Mouse (Mus musculus) spleen, adult 2 months (tissue): ENCODE data around the gene Prkca.

ENCODE experiments used
- CTCF ChIP-seq: fragments of 200-500 bp; IDR thresholded peaks from 2 replicates; pipeline ENCODE4 v1.5.1; 2011; ENCODE audit warnings: mild to moderate bottlenecking, inconsistent platforms; ENCODE audit not compliant: insufficient read depth, insufficient read length, insufficient replicate concordance; ENCODE audit errors: extremely low read depth
- POLR2A ChIP-seq: fragments of 200-500 bp; IDR thresholded peaks from 2 replicates; pipeline ENCODE4 v1.6.1; 2011; ENCODE audit warnings: low read depth, low read length, inconsistent platforms

- no peak for TF ChIP-seq POLR2A
- TF ChIP-seq CTCF: no peak
Measured at GRCm38 (mm10) chr11:108104085-108104484, 239.6 kb downstream of the Prkca start.
